In genomic region chrX:101907301-101907700, GRCm38 (mm10) we compare ENCODE assay signal across 19 mouse cellular contexts.
"Had no signal": no experiment of that assay in that cellular context is flagged by ENCODE, and none has a peak within 500 bp of the region (broad histone marks: within the 10 kb centered on the region; RNA-seq: fewer than 3 reads in every experiment).

No protein-coding gene starts in this region.

- ATAC-seq: midbrain, embryonic 13.5 days; midbrain, embryonic 15.5 days had no signal

- H3K9ac ChIP-seq: liver, embryonic 14.5 days; lung, embryonic 14.5 days; midbrain, embryonic 13.5 days; midbrain, embryonic 15.5 days; neural tube, embryonic 12.5 days had no signal

- H3K27ac ChIP-seq: liver, embryonic 14.5 days; macrophage; midbrain, embryonic 13.5 days; midbrain, embryonic 15.5 days; neural tube, embryonic 12.5 days had no signal

- DNase-seq: lung, adult 18-20 months; lung, embryonic 14.5 days; lung, postnatal 10 days; lung, postnatal 36 days; retina, postnatal 1 day; right cerebral cortex, adult 18-20 months; right cerebral cortex, postnatal 25 days; right cerebral cortex, postnatal 4 days; spleen, adult 18-20 months; thymus, adult 18-20 months; thymus, postnatal 14 days; thymus, postnatal 36 days had no signal

- H3K4me1 ChIP-seq: midbrain, embryonic 13.5 days; midbrain, embryonic 15.5 days; neural tube, embryonic 12.5 days had no signal

- H3K4me3 ChIP-seq: megakaryocyte, embryonic 14.5 days; midbrain, embryonic 13.5 days; midbrain, embryonic 15.5 days; neural tube, embryonic 12.5 days had no signal

- H3K9me3 ChIP-seq: megakaryocyte, embryonic 14.5 days; midbrain, embryonic 13.5 days; midbrain, embryonic 15.5 days; neural tube, embryonic 12.5 days had no signal

- H3K36me3 ChIP-seq: midbrain, embryonic 13.5 days; midbrain, embryonic 15.5 days; neural tube, embryonic 12.5 days had no signal

- H3K4me2 ChIP-seq: lung, embryonic 14.5 days; midbrain, embryonic 11.5 days; midbrain, embryonic 13.5 days; midbrain, embryonic 15.5 days; neural tube, embryonic 12.5 days had no signal
